Mouse (Mus musculus) adrenal gland, postnatal 14 days (tissue): Measurements from ENCODE around the gene Ctsw. TPM values are rescaled to one million over a fixed set of nuclear protein-coding genes. Genes with fewer than 3 reads are reported as not detected.

Source experiments
- total RNA-seq: library from RNA; stranded (reverse); gene quantifications from 2 replicates; pipeline ENCODE4 v1.2.3, GENCODE M21; 2021

Ctsw gene
- total RNA-seq, 1 experiment from 2014 or later = 0.85 TPM

Other genes starting within 250 kb of the Ctsw start
- 20.4 and 25.5 TPM in 2 replicates for gene Pacs1, start 195.4 kb downstream of the Ctsw start, total RNA-seq
- 167 and 170 TPM in 2 replicates for gene Sf3b2, start 173.1 kb downstream of the Ctsw start, total RNA-seq
- 0.22 and 0.49 TPM in 2 replicates for gene Gal3st3, start 170.2 kb downstream of the Ctsw start, total RNA-seq
- not detected in 2 replicates for gene Catsper1, start 132.8 kb downstream of the Ctsw start, total RNA-seq
- 1.3 and 2.8 TPM in 2 replicates for gene Cst6, start 118.9 kb downstream of the Ctsw start, total RNA-seq
- gene Eif1ad, start 101.8 kb downstream of the Ctsw start, total RNA-seq = 29.0 and 29.9 TPM in 2 replicates
- 144 and 153 TPM in 2 replicates for gene Banf1, start 101.3 kb downstream of the Ctsw start, total RNA-seq
- gene Sart1, start 79.8 kb downstream of the Ctsw start, total RNA-seq = 73.0 and 75.7 TPM in 2 replicates
- gene Tsga10ip, start 66.0 kb downstream of the Ctsw start, total RNA-seq = not detected in 2 replicates
- gene Drap1, start 43.5 kb downstream of the Ctsw start, total RNA-seq = 210 and 236 TPM in 2 replicates
- 36.8 and 45.1 TPM in 2 replicates for gene AI837181, start 43.4 kb downstream of the Ctsw start, total RNA-seq
- 0.98 and 1.1 TPM in 2 replicates for gene Fosl1, start 21.0 kb downstream of the Ctsw start, total RNA-seq
- 8.8 and 11.2 TPM in 2 replicates for gene Ccdc85b, start 10.6 kb downstream of the Ctsw start, total RNA-seq
- 70.8 and 92.6 TPM in 2 replicates for gene Fibp, start 7.9 kb downstream of the Ctsw start, total RNA-seq
- gene Efemp2, start 5.4 kb upstream of the Ctsw start, total RNA-seq = 42.5 and 45.9 TPM in 2 replicates
- gene Mus81, start 19.9 kb upstream of the Ctsw start, total RNA-seq = 22.3 and 28.6 TPM in 2 replicates
- 640 and 706 TPM in 2 replicates for gene Cfl1, start 21.9 kb upstream of the Ctsw start, total RNA-seq
- 1.0 and 2.2 TPM in 2 replicates for gene 1700020D05Rik, start 35.3 kb upstream of the Ctsw start, total RNA-seq
- 10.4 and 11.8 TPM in 2 replicates for gene Snx32, start 42.0 kb upstream of the Ctsw start, total RNA-seq
- not detected in 2 replicates for gene Ovol1, start 92.1 kb upstream of the Ctsw start, total RNA-seq
- gene Ap5b1, start 99.5 kb upstream of the Ctsw start, total RNA-seq = 7.3 and 8.0 TPM in 2 replicates
- 106 and 113 TPM in 2 replicates for gene Rnaseh2c, start 133.4 kb upstream of the Ctsw start, total RNA-seq
- gene Kat5, start 141.7 kb upstream of the Ctsw start, total RNA-seq = 54.8 and 62.0 TPM in 2 replicates
- 60.7 and 65.1 TPM in 2 replicates for gene Rela, start 169.0 kb upstream of the Ctsw start, total RNA-seq
- 56.4 and 64.0 TPM in 2 replicates for gene Sipa1, start 195.2 kb upstream of the Ctsw start, total RNA-seq
- 50.4 and 51.2 TPM in 2 replicates for gene Map3k11, start 220.2 kb upstream of the Ctsw start, total RNA-seq
- gene Pcnx3, start 220.4 kb upstream of the Ctsw start, total RNA-seq = 75.1 and 78.4 TPM in 2 replicates
- not detected in 2 replicates for gene Kcnk7, start 235.9 kb upstream of the Ctsw start, total RNA-seq